Mouse (Mus musculus): Measurements from ENCODE around the gene Milr1.

The Milr1 gene

DNA sequence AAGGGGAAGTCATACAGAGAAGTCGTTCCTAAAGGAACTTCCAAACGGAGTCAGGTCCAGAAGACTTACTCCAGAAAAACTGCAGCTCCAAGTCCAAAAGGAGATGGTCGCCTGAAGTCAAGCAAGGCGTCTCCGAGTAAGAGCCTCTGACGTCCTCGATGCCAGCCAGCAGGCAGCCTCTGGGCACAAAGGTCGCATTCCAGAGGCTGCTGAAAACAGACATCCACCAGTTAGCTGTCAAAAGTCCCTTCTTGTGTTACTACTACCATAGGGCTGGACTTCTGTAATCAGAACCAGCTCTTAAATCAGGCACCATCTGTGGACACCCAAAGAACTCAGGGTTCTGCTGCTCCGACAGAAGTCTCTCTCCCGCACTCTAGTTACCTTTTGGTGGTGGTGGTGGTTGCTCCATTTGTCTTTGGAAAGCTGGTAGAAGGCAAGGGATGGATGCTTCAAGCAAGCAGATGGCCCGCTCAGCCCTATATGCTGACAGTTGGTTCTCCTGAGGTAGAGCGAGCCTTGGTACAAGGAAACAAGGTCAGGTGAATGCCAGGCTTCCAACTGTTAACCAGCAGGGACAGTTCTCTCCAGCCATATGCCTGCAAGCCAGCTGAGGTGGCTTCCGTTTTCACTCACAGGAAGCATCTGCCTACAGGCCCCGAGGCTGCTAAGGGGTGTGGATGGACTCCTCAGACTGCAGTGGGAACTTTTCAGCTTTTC lies 63.7 kb downstream of the Milr1 start:
- no peak for DNase-seq

DNA sequence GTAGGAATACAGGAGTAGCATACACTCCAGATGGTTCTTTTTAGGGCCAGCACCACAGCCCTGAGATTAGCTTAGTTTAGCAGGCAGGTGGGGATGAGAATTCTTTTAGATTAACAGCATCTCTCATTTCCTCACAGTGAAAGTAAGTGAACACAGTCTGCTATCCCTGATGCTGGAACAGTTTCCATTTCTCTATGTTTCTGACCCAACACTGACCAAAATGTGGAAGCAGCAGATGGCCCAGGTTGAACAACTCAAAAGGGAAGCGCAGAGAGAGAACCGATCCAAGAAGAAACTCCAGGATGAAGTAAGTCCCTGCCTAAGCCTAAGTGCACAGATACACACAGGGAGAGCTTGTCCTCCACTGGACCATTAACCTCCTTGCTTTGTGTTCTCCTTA lies 64.3 kb downstream of the Milr1 start:
- DNase-seq: no peak

DNA sequence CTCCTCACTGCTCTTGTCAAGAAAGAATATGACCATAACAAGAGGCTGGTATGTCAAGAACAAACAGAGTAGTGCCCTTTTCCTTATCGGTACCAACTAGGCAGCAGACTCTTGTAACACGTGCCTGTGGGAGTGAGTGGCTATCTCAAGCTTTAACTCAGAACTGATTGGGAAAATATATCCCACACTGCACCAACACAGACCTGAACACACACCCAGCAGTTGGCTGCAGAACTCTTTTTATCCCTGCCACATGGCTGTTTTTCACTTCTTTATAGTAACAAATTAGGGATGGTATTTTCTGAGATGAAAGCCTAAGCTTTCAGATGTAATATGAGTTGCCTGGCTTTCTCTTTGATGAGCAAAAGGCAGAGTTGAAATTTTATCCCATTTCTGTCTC lies 64.7 kb downstream of the Milr1 start:
- DNase-seq: no peak

DNA sequence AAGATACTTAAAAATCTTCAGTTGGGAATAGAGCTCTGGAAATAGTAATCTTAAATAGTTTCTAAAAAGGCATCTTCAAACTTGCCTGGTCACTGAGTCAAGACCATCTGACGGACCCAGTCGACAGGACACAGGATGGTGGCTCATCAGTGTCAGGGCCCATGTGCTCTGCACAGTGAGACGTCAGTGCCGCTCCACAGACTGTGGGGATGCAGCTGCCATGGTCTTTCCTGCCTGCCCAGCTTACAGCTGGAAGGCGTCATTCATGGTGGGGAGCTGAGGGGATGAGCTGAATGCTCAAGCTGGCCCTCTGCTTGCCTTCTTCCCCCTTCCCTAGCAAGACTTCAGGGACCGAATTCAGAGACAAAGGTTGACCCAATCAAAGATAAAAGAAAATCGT lies 65.3 kb downstream of the Milr1 start:
- DNase-seq: no peak

DNA sequence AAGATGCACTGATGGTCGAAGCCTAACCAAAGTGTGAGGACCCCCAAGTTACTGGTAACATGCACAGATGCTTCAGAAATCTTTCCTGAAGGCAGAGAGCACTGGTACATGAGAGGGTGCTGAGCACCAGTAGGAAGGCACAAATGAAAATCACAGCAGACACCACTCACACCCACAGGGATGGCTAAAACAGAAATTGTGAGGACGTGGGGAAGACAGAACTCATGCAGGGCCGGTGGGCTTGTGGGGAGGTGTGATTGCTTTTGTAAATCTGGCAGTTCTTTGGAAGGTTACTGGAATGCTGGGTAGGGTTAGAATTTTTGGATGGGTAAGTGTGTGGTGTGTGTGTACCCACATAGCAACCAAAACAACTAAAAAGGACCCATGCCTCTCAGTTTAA lies 66.1 kb downstream of the Milr1 start:
- DNase-seq: no peak

DNA sequence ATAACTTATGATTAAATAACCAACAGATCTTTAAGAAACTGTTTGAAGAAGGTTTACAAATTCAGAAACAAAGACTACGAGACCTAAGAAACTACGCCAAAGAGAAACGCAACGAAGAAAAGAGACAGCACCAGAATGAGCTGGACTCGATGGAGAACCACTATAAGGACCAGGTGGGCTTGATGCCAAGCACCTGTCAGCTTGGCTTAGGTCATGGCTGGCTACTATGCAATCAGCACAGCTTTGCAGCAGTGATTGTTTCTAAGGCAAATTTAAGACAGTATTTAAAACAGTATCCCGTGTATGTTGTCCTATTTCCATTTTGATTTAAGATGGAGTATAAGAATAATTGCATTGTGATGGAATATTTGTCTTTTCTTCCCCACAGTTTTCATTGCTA lies 66.8 kb downstream of the Milr1 start:
- no peak for DNase-seq

DNA sequence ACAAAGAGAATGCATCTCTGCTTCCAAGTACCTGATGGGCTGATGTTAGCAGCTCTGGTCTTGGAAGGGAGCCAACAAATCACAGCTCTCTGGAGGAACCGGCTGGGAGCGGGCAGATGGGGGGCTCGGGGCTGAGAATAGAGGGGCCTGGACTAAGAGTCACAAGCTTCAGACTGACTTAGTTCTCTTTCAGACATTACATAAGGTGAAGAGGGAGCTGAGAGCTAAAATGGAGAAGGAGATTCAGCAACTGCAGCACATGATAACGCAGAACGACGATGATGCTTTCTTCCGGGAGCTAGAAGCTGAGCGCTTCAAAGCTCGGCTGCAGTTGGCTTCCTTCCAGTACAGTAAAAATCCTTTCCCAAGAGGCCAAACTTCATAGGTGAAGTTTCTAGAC lies 67.3 kb downstream of the Milr1 start:
- DNase-seq: no peak

All from liver (tissue).